Mouse (Mus musculus): ENCODE results near the gene Marf1. TPM values are rescaled to one million over a fixed set of nuclear protein-coding genes. Genes with fewer than 3 reads are reported as not detected.
"Not testable (repeated sequence)": the region's sequence is repeated elsewhere in the genome, so short reads cannot be mapped to it uniquely, and the experiment has no call there.

Marf1 gene
- polyA plus RNA-seq, 1 experiment from 2014 or later, result 17.1 TPM

- Histone ChIP-seq H3K36me3 (ENCODE audit: control insufficient read depth, insufficient read depth, low read length) (peaks cover 60% of the 10 kb centered on the region), H3K4me1 (ENCODE audit: control insufficient read depth, insufficient read depth, low read length) (no peaks in the 10 kb centered on the region; the same call in 1 of the 2 replicates), H3K27ac (ENCODE audit: low read depth, low read length) (no peak overlapping the region), H3K4me2 (ENCODE audit: low read length) (no peak overlapping the region), H3K9me3 (replicated peaks; ENCODE audit: control insufficient read depth, low read length) (no peaks in the 10 kb centered on the region), H3K4me3 (ENCODE audit: low read depth, low read length) (no peak overlapping the region), H3K27me3 (replicated peaks; ENCODE audit: control insufficient read depth, insufficient read depth, low read length) (no peaks in the 10 kb centered on the region), H3K9ac (ENCODE audit: low read length) (no peak overlapping the region)
- ATAC-seq (no peak), DNase-seq (ENCODE audit: low spot score) (no peak)
- WGBS, result 90% methylated on average over 1 of the region's 1 CpGs
Measured at GRCm38 (mm10) chr16:14169706-14170105, 6.6 kb upstream of the Marf1 start.

- Histone ChIP-seq H3K36me3 (ENCODE audit: control insufficient read depth, insufficient read depth, low read length) (peaks cover 31% of the 10 kb centered on the region), H3K4me2 (ENCODE audit: low read length) (no peak overlapping the region), H3K4me3 (ENCODE audit: low read depth, low read length) (no peak overlapping the region), H3K9me3 (replicated peaks; ENCODE audit: control insufficient read depth, low read length) (no peaks in the 10 kb centered on the region), H3K27ac (ENCODE audit: low read depth, low read length) (no peak overlapping the region), H3K4me1 (ENCODE audit: control insufficient read depth, insufficient read depth, low read length) (peaks cover 4% of the 10 kb centered on the region; the same call in 1 of the 2 replicates), H3K27me3 (replicated peaks; ENCODE audit: control insufficient read depth, insufficient read depth, low read length) (no peaks in the 10 kb centered on the region), H3K9ac (ENCODE audit: low read length) (no peak overlapping the region)
- ATAC-seq (no peak), DNase-seq (ENCODE audit: low spot score) (no peak)
- 93% methylated on average over 4 of the region's 4 CpGs for WGBS
Measured at GRCm38 (mm10) chr16:14166490-14166889, 3.3 kb upstream of the Marf1 start.

- Histone ChIP-seq H3K9me3 (replicated peaks; ENCODE audit: control insufficient read depth, low read length) (no peaks in the 10 kb centered on the region), H3K9ac (ENCODE audit: low read length) (peak overlapping the region; percentile 77), H3K27ac (ENCODE audit: low read depth, low read length) (no peak overlapping the region), H3K36me3 (ENCODE audit: control insufficient read depth, insufficient read depth, low read length) (peaks cover 4% of the 10 kb centered on the region; the same call in 1 of the 2 replicates), H3K4me1 (ENCODE audit: control insufficient read depth, insufficient read depth, low read length) (peaks cover 4% of the 10 kb centered on the region; the same call in 1 of the 2 replicates), H3K4me2 (ENCODE audit: low read length) (peak overlapping the region; percentile 81), H3K4me3 (ENCODE audit: low read depth, low read length) (peak overlapping the region; percentile 64), H3K27me3 (replicated peaks; ENCODE audit: control insufficient read depth, insufficient read depth, low read length) (no peaks in the 10 kb centered on the region)
- DNase-seq (ENCODE audit: low spot score) (no peak), ATAC-seq (no peak)
- WGBS, result 2% methylated on average over 10 of the region's 10 CpGs
Measured at GRCm38 (mm10) chr16:14163731-14164130, 580 bp upstream of the Marf1 start.

- Histone ChIP-seq H3K36me3 (ENCODE audit: control insufficient read depth, insufficient read depth, low read length) (no peaks in the 10 kb centered on the region), H3K9ac (ENCODE audit: low read length) (no peak overlapping the region), H3K9me3 (replicated peaks; ENCODE audit: control insufficient read depth, low read length) (no peaks in the 10 kb centered on the region), H3K4me1 (ENCODE audit: control insufficient read depth, insufficient read depth, low read length) (peaks cover 10% of the 10 kb centered on the region), H3K4me2 (ENCODE audit: low read length) (no peak overlapping the region), H3K27ac (ENCODE audit: low read depth, low read length) (no peak overlapping the region), H3K4me3 (ENCODE audit: low read depth, low read length) (no peak overlapping the region), H3K27me3 (replicated peaks; ENCODE audit: control insufficient read depth, insufficient read depth, low read length) (no peaks in the 10 kb centered on the region)
- WGBS, result 77% methylated on average over 1 of the region's 1 CpGs
- ATAC-seq (no peak), DNase-seq (ENCODE audit: low spot score) (no peak)
Measured at GRCm38 (mm10) chr16:14160941-14161340, 2.2 kb downstream of the Marf1 start.

GRCm38 (mm10) chr16:14159746-14160131, 3.4 kb downstream of the Marf1 start:
- ATAC-seq (peak; percentile 24), DNase-seq (ENCODE audit: low spot score) (peak; percentile 94)
- Histone ChIP-seq H3K4me2 (ENCODE audit: low read length) (peak overlapping the region; percentile 51), H3K9me3 (replicated peaks; ENCODE audit: control insufficient read depth, low read length) (no peaks in the 10 kb centered on the region), H3K9ac (ENCODE audit: low read length) (peak overlapping the region; percentile 76), H3K4me1 (ENCODE audit: control insufficient read depth, insufficient read depth, low read length) (peaks cover 10% of the 10 kb centered on the region), H3K27ac (ENCODE audit: low read depth, low read length) (peak overlapping the region; percentile 96), H3K4me3 (ENCODE audit: low read depth, low read length) (peak overlapping the region; percentile 82), H3K36me3 (ENCODE audit: control insufficient read depth, insufficient read depth, low read length) (0 out of 2 replicates have a peak, but pooled peaks cover 2% of the 10 kb centered on the region), H3K27me3 (replicated peaks; ENCODE audit: control insufficient read depth, insufficient read depth, low read length) (no peaks in the 10 kb centered on the region)
- under 1% methylated on average over 10 of the region's 10 CpGs for WGBS

GRCm38 (mm10) chr16:14158936-14159745, 4.0 kb downstream of the Marf1 start:
- H3K4me2 ChIP-seq (ENCODE audit: low read length), result peak overlapping the region; percentile 66
- peak overlapping the region; percentile 84 for H3K9ac ChIP-seq (ENCODE audit: low read length)
- no peaks in the 10 kb centered on the region for H3K27me3 ChIP-seq (replicated peaks; ENCODE audit: control insufficient read depth, insufficient read depth, low read length)
- H3K4me1 ChIP-seq (ENCODE audit: control insufficient read depth, insufficient read depth, low read length), result peaks cover 10% of the 10 kb centered on the region
- peak overlapping the region; percentile 82 for H3K4me3 ChIP-seq (ENCODE audit: low read depth, low read length)
- H3K9me3 ChIP-seq (replicated peaks; ENCODE audit: control insufficient read depth, low read length), result no peaks in the 10 kb centered on the region
- DNase-seq (ENCODE audit: low spot score) (peak; percentile 99), ATAC-seq (peak; percentile 94)
- H3K27ac ChIP-seq (ENCODE audit: low read depth, low read length), result peak overlapping the region; percentile 96
- WGBS, result under 1% methylated on average over 56 of the region's 58 CpGs
- H3K36me3 ChIP-seq (ENCODE audit: control insufficient read depth, insufficient read depth, low read length), result 0 out of 2 replicates have a peak, but pooled peaks cover 2% of the 10 kb centered on the region

GRCm38 (mm10) chr16:14158536-14158935, 4.6 kb downstream of the Marf1 start:
- Histone ChIP-seq H3K4me2 (ENCODE audit: low read length) (peak overlapping the region; percentile 66), H3K9ac (ENCODE audit: low read length) (peak overlapping the region; percentile 84), H3K9me3 (replicated peaks; ENCODE audit: control insufficient read depth, low read length) (no peaks in the 10 kb centered on the region), H3K27me3 (replicated peaks; ENCODE audit: control insufficient read depth, insufficient read depth, low read length) (no peaks in the 10 kb centered on the region), H3K4me1 (ENCODE audit: control insufficient read depth, insufficient read depth, low read length) (peaks cover 8% of the 10 kb centered on the region), H3K36me3 (ENCODE audit: control insufficient read depth, insufficient read depth, low read length) (0 out of 2 replicates have a peak, but pooled peaks cover 5% of the 10 kb centered on the region), H3K4me3 (ENCODE audit: low read depth, low read length) (peak overlapping the region; percentile 82), H3K27ac (ENCODE audit: low read depth, low read length) (peak overlapping the region; percentile 96)
- ATAC-seq (no peak), DNase-seq (ENCODE audit: low spot score) (no peak)
- 8% methylated on average over 7 of the region's 7 CpGs for WGBS

- ATAC-seq (no peak), DNase-seq (ENCODE audit: low spot score) (no peak)
- Histone ChIP-seq H3K9ac (ENCODE audit: low read length) (no peak overlapping the region), H3K4me1 (ENCODE audit: control insufficient read depth, insufficient read depth, low read length) (peaks cover 7% of the 10 kb centered on the region), H3K27ac (ENCODE audit: low read depth, low read length) (no peak overlapping the region), H3K36me3 (ENCODE audit: control insufficient read depth, insufficient read depth, low read length) (peaks cover 24% of the 10 kb centered on the region), H3K27me3 (replicated peaks; ENCODE audit: control insufficient read depth, insufficient read depth, low read length) (no peaks in the 10 kb centered on the region), H3K4me2 (ENCODE audit: low read length) (no peak overlapping the region), H3K9me3 (replicated peaks; ENCODE audit: control insufficient read depth, low read length) (no peaks in the 10 kb centered on the region), H3K4me3 (ENCODE audit: low read depth, low read length) (no peak overlapping the region)
- 94% methylated on average over 5 of the region's 6 CpGs for WGBS
Measured at GRCm38 (mm10) chr16:14156312-14156711, 6.8 kb downstream of the Marf1 start.

- 90% methylated on average over 1 of the region's 2 CpGs for WGBS
Measured at GRCm38 (mm10) chr16:14155638-14156037, 7.5 kb downstream of the Marf1 start.

More at GRCm38 (mm10) chr16:14155638-14156037, 7.5 kb downstream of the Marf1 start:
- H3K9me3 ChIP-seq (replicated peaks; ENCODE audit: control insufficient read depth, low read length); H3K27ac ChIP-seq (ENCODE audit: low read depth, low read length); H3K4me2 ChIP-seq (ENCODE audit: low read length); H3K4me1 ChIP-seq (ENCODE audit: control insufficient read depth, insufficient read depth, low read length); ATAC-seq; H3K27me3 ChIP-seq (replicated peaks; ENCODE audit: control insufficient read depth, insufficient read depth, low read length); DNase-seq (ENCODE audit: low spot score); H3K9ac ChIP-seq (ENCODE audit: low read length); H3K4me3 ChIP-seq (ENCODE audit: low read depth, low read length): not testable (repeated sequence)
- peaks cover 30% of the 10 kb centered on the region for H3K36me3 ChIP-seq (ENCODE audit: control insufficient read depth, insufficient read depth, low read length)

Data from forebrain, embryonic 14.5 days (tissue).